Mouse (Mus musculus) mature B cell (primary cell): ENCODE data around the gene Psmf1.

Source experiments
- in situ Hi-C: fragments of 300-500 bp; cut with MboI; formaldehyde crosslinking; loops from 2 replicates; pipeline ENCODE4 v1.14.3; 2019

Psmf1 gene

GRCm38 (mm10) chr2:151735422-151735821, 8.6 kb downstream of the Psmf1 start:
- in situ Hi-C loops = loop anchor here (25.0 kb wide), 1 partner anchor 248 kb away; the partner anchor contains the start of genes 4921509C19Rik and Nsfl1c

- in situ Hi-C loops = loop anchor here (25.0 kb wide), 1 partner anchor 246 kb away; the partner anchor contains the start of genes 4921509C19Rik and Nsfl1c
Measured at GRCm38 (mm10) chr2:151733151-151733865, 10.7 kb downstream of the Psmf1 start.

GRCm38 (mm10) chr2:151724094-151724493, 19.9 kb downstream of the Psmf1 start:
- in situ Hi-C loops = no loop called here

- in situ Hi-C loops = no loop called here
Measured at GRCm38 (mm10) chr2:151716318-151717055, 27.5 kb downstream of the Psmf1 start.

- in situ Hi-C loops = no loop called here
Measured at GRCm38 (mm10) chr2:151715526-151715925, 28.5 kb downstream of the Psmf1 start.

GRCm38 (mm10) chr2:151712647-151713046, 31.3 kb downstream of the Psmf1 start:
- in situ Hi-C loops = no loop called here

- in situ Hi-C loops = no loop called here
Measured at GRCm38 (mm10) chr2:151702851-151703190, 41.2 kb downstream of the Psmf1 start.

- in situ Hi-C loops = no loop called here
Measured at GRCm38 (mm10) chr2:151702146-151702850, 41.7 kb downstream of the Psmf1 start.

- in situ Hi-C loops = no loop called here
Measured at GRCm38 (mm10) chr2:151701231-151702145, 42.5 kb downstream of the Psmf1 start, which contains the start of gene Tmem74b. Gene Tmem74b, plus strand, starts transcription at chr2:151702008.

GRCm38 (mm10) chr2:151682976-151683375, 61.0 kb downstream of the Psmf1 start:
- in situ Hi-C loops = no loop called here

GRCm38 (mm10) chr2:151682357-151682756, 61.6 kb downstream of the Psmf1 start:
- in situ Hi-C loops = no loop called here

GRCm38 (mm10) chr2:151676234-151676633, 67.8 kb downstream of the Psmf1 start:
- in situ Hi-C loops = no loop called here

GRCm38 (mm10) chr2:151670968-151671329, 73.0 kb downstream of the Psmf1 start:
- in situ Hi-C loops = no loop called here

- in situ Hi-C loops = no loop called here
Measured at GRCm38 (mm10) chr2:151670026-151670967, 73.7 kb downstream of the Psmf1 start.

GRCm38 (mm10) chr2:151668433-151668832, 75.6 kb downstream of the Psmf1 start, which contains the start of gene Rad21l:
Gene Rad21l, minus strand, starts transcription at chr2:151668533.
- in situ Hi-C loops = no loop called here
